Mouse (Mus musculus) kidney, adult 8-10 months (tissue): ENCODE measurements around the gene C130074G19Rik.
A peak's percentile ranks its signal among the peaks of the same experiment; 100 is the strongest.

Experiments used
- DNase-seq, 2 experiments: peaks; one replicate each; pipeline ENCODE4 v3.0.0; 2022

C130074G19Rik gene

DNA sequence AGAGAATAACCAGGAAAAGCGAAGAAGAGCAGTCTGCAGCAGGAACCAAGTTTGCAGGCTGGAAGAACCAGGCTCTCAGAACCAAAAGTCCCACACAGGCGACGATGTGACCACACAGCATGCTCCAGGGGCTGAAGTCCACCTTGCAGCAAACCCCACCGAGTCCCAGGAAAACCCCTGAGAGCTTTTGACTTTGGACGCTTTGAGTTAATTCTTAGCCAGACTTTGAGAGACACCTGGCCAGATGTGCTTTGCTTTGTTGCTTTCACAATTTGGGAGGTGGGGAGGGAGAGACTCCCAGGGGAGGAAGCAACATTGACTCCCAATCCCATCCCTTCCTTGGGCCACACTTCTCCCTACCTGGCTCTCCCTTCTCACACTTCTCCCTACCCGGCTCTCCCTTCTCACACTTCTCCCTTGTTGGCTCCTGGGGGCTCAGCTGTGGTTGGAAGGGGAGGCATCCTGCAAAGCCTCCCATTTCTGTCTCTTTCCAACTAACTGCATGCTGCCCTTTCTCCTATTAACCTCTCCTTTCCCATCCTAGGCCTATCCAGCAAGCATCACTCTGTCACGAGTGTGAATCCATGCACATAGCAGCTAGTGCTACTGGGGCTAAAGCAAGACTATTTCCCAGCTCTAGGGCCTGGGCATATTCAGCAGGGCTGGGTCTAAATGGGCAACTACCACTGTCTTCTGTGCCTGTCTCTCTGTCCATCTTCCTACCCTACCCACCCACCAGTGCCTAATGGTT, 10.8 kb downstream of the C130074G19Rik start:
- DNase-seq, result peak; percentile 83 to 84

DNA sequence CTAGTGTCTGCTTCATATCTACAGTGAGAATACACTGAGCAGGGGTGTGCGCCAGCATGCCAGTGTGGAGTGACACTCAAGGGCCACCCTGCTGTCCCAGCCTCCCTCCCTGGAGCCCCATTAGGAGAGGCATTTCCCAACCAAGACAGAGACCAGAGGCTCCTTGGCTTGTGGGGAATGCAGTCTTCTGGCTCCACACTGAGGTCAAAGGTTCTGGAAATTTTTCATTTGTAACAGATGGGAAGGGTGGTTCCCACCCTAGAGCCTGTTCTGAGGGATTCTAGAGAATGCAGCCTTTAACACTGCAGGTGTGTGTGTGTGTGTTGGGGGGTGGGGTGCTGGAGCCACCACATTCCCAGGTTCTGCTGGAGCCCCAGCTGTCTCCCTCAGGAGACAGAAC, 11.5 kb downstream of the C130074G19Rik start:
- DNase-seq, result peak; percentile 61 to 74

DNA sequence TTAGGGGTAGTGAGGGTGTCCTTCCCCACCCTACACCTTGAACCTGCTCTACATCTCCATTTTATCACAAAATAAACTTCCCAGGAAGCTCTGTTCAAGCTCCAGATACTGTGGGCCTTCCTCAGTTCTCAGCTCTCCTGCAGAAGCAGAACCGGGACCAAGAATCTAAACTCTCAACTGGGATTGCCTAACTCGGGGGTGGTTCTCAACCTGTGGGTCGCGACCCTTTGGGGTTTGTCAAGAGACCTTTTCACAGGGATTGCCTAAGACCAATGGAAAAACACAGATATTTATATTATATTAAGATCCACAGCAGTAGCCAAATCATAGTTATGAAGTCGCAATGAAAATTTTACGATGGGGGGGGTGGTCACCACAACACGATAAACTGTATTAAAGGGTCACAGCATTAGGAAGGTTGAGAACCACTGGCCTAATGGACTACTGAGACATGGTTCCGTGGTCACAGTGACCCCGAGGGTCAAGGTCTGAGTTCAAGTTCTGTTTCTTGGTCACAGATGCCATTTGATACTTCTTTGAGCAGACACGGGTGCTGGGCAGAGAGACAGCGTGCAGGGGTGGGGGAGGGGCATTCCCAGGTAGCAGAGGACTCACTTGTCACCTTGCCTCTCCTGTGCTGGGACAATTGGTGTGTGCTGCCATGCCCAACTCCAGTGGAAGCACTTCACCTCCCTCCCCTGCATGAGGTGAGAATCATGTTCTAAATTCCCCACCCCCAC, 12.2 kb downstream of the C130074G19Rik start:
- no peak for DNase-seq

DNA sequence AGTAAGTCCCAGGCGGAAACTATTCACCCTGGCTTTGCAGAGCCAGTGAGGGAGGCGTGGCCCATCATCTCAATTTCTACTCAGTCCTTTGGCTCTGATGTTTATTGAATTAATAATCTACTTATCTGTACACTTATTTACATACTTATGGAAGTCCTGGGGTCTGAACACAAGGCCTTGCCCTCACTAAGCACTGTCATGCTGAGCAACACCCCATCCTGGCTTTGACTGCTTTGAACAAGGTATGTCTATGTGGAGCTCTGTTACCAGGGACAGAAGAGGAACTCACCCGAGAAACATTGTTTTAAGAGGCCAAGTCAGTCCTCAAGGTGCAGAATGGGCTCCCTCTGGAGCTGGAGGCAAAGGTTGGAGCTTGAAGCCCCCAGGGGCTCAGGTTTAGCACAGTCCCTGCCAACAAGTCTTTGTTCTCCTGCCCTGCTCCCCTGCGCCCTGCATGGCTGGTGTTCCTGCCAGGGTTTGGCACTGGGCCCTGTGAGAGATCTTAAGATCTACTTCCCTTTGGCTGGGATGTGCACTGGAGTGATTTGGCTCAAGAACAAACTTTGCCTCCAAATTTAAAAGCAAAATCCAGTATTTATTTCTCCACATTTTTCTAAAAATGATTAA, 13.0 kb downstream of the C130074G19Rik start:
- peak; percentile 87 to 90 for DNase-seq

DNA sequence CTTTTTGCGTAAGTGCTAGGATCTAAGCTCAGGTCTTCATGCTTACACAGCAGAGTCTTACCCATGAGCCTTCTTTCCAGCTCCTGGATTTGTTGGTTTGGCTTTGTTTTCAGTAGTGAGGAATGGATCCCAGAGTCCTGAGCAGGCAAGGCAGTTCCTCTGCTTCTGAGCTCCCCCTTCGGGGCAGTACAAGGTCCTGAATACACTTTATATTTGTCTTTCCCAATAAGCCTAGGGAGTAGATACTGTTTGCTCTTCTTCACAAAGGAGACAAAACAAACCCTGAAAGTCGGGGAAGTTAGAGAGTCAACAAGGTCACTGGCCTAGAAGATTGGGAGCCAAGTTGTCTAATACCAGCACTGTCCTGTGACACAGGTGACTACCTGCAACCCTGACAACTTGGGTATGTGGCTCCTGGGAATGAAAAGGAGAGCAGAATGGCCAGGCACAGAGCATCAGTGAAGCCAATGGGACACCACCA, 15.3 kb downstream of the C130074G19Rik start:
- no peak for DNase-seq

DNA sequence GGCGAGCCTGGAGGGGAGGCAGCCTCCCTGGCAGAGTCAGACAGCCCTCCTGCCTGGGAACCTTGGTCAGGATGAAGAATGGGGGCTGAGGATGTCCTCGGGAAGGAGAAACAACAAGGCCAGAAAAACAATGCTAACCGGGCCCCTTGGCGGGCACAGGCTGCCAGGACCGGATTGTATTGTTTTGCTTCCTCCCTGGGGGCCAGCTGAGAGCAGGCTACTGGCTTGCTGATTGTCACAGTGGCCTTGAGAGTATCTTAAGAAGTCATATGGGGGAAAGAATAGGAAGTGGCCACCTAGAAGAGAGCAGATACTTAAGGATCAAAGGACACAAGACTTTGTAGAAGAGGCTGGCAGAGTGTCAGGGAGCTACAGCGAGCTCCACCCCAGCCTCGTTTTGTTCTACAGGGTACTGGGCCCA, 18.6 kb downstream of the C130074G19Rik start:
- no peak for DNase-seq

DNA sequence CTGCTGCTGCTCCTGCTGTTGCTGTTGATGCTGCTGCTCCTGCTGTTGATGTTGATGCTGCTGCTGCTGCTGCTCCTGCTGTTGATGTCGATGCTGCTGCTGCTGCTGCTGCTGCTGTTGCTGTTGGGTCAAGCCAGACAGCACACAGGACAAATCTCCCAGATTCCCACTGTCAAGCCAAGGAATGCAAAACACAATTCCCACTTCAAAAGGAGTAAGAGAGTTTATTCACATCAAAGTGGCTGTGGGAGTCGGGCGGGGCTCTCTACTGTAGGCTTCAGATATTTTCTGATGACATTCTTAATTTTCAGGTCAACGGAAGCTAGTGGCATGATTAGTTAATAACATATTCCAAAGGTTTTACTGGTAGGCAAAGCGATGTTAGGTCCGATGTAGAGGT, 20.4 kb downstream of the C130074G19Rik start:
- no peak for DNase-seq

DNA sequence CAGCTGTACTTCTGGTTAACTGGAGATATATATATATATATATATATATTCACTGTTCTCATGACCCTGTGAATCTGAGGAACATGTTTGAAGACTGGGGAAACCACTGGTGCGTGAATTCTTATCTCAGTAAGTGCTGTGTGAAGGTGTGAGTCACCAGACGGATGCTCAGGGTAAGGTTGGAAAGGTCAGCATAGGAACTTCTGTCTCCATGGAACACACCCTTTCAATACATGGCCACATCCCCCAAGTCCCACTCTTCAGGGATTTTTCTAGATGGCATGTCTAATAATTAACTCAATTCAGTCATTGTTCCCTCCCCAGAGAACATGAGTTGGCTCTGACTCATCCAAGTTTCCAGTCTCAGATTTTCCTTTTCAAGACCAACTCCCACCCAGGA, 21.5 kb downstream of the C130074G19Rik start:
- DNase-seq, result no peak

DNA sequence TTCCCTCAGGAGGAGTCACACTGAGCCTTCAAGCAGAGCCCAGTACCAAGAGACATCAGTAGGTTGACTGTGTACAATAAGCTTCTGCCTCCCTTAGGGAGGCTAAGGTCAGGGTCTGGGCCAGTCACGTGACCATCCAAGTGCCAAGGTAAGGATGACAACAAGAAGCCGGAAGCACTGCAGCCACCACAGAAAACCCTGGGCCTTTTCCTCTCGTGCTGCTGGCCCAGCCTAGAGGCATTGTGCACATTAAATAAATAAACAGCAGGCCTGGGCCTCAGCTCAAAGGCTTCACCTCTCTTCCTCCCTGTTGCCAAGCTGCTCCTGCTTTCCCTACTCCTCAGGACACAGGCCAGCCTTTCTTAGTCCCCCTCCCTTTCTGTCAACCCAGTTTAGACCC, 22.7 kb downstream of the C130074G19Rik start:
- DNase-seq, result no peak

DNA sequence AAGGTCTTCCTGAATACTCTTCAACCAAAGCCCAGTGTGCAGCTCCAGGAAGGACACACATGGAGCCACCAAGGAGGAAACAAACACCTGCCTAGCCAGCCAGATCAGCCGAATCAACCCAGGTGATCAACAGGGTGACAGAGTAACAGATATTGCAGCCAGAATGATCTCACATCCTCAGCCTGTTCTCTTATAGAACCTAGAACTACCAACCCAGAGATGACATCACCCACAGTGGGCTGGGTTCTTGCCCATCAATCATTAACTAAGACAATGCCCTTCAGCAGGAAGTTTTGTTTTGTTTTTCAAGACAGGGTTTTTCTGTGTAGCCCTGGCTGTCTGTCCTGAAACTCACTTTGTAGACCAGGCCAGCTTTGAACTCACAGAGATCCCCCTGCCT, 24.8 kb downstream of the C130074G19Rik start:
- peak in 1 of 2 experiments; percentile 65 for DNase-seq

DNA sequence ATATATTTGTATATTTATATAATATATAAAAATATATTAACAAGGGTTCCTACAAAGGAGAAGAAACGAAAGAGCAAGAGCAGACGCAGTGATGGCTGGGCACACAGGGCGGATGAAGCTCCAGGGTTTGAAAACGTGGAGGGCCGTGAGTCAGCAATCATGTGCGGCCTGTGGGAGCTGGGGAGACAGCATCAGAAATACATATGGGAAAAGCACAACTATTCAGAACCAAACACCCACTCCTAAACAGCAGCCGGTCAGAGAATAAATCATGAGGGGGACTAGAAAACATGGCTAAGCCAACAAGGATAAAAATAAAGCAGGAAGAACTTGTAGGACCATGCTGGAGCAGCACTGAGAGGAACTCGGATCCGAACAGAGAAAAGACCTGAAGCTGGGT, 25.8 kb downstream of the C130074G19Rik start:
- no peak for DNase-seq

DNA sequence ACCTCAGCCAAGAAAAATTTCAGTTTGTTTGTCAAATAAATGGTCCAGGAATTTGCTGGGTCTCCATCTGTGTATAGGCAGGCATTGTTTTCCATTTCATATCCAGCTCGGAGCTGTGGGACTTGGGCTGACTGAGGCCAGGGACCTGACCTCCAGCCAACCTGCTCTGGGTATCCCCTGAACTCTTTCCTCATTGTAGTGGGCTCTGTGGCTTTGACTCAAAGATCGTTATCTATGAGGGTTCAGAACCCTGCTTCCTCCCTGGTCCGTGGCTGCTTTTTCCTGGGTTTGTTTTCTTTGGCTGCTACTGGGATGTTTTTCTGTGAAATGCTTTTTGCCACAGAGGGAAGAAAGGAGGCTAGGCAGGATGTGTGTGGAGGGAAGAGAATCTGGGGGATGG, 29.1 kb downstream of the C130074G19Rik start:
- DNase-seq, result no peak

DNA sequence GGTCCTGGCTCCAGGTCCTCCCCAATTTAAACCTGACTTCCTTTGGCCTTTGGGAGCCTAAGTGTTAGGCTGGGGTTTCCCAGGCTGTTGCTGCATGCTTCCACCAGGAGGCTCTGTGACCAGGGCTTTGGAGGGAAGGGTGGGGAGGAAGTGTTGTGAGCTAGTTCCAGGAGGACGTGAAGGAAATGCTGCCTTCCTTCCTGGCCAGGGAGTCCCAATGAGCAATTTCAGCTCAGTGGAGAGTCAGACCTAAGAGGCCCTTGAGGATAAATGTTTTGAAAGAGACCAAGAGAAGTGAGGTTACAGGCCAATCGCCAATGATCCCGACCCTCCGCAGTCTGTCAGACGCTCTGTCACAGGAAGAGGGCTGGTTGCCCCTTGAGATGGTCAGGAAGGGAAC, 29.7 kb downstream of the C130074G19Rik start:
- peak; percentile 78 to 80 for DNase-seq

DNA sequence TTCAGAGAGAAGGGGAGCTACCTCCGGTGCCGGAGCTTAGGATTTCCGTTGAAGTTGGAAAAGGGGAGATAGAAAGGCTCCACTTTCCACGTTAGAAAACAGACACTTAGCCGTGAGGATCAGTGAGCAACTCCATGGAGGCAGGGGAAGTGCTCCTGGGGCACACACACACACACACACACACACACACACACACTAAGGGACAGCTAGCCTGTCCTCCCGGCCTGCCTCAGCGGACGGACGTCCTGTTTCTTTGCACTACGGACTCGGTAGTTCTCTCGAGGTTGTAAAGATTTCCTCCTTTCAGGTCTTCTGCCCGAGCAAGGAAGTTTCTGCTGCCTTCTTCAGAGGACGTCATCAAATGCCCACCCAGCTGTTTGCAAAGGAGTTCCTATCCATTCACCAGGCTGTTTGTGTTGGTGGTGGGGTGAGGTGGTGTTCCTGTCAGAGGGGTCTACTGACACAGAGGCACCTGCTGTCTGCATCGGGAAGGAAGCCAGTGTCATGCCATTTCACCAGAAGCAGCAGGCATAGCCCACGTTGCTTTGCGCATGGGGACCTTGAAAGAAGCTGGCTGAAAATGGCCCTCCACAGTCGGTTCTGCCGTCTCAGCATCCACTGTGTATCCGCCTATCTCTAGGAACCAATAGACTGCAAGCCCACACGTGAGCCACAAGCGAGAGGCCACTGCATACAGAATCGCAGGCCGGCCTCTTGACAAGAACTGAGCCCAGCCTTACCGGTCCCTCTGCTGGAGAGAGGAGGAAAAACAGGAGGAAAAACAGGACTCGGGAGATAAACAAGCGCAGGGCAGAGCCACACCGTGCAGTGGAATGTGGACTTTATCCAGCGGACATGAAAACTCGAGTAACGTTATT, 31.0 kb downstream of the C130074G19Rik start:
- DNase-seq, result peak; percentile 96 to 98

DNA sequence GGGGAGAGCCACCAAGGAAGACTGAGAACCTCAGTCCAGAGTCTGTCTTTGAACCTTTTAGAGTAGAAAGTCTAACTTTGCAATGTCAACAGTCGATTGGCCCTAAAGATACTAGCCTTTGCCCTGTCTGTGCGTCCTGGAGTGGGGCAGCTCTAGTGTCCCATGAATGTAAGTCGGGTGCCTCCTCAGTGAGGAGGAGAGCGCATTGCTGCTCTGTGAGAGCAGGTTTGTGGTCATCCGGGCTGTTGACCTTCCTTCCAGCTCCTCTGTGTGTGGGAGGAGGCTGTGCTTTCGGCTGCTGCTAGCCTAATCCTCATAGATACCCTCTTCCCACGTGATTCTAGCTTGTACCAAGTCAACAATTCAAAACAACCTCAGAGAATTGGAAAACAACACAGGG, 31.9 kb downstream of the C130074G19Rik start:
- peak; percentile 67 to 75 for DNase-seq

DNA sequence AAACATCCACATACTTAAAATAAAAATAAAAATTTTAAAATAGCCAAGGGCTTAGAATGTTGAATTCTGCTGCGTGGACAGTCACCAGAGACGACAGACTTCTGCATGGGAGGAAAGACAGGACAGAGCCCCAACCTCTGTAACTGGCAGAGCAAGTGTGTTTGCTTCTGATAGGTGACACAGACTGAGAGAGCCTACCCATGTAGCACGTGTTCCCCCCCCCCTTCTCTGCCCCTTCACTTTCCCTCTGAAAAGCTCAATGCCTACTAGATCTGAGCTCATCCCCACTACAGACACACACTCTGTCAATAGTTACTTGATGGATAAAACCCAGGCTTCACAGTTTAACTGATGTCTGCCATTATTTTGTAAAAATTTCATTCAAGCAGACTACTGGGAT, 36.0 kb downstream of the C130074G19Rik start:
- DNase-seq, result no peak

DNA sequence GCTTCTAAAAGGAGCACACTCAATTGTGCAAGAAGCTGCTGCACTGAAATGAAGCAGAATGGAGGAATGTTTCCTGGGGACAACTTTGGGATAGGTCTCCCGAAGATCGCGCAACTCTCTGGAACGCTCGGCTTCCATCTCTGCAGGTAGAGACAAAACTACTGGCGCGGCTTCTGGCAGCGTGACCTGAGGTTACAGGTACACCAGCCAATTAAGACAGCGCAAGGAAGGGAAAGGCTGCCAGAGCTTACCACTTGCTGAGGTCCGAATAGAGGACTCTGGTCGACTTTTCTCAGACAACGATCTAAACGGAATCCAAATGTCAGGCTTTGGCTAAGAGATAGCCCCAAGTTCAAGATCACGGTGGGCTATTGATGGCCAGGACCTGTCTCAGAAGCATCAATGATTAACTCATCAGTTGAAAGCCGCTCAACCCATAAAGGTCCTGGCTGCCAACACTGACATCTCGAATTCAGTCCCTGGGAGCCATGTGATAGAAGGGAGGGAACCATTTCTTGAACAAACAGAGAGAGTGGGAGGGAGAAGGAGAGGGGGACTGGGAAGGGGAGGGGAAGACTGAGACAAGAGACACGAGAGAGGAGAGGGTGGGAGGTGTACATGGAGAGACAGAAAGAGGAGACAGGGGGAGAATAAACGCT, 36.8 kb downstream of the C130074G19Rik start, which contains the start of gene Marc2:
Gene Marc2, minus strand, starts transcription at position 360 of the 659 bp plus-strand sequence.
- peak; percentile 69 to 72 for DNase-seq

DNA sequence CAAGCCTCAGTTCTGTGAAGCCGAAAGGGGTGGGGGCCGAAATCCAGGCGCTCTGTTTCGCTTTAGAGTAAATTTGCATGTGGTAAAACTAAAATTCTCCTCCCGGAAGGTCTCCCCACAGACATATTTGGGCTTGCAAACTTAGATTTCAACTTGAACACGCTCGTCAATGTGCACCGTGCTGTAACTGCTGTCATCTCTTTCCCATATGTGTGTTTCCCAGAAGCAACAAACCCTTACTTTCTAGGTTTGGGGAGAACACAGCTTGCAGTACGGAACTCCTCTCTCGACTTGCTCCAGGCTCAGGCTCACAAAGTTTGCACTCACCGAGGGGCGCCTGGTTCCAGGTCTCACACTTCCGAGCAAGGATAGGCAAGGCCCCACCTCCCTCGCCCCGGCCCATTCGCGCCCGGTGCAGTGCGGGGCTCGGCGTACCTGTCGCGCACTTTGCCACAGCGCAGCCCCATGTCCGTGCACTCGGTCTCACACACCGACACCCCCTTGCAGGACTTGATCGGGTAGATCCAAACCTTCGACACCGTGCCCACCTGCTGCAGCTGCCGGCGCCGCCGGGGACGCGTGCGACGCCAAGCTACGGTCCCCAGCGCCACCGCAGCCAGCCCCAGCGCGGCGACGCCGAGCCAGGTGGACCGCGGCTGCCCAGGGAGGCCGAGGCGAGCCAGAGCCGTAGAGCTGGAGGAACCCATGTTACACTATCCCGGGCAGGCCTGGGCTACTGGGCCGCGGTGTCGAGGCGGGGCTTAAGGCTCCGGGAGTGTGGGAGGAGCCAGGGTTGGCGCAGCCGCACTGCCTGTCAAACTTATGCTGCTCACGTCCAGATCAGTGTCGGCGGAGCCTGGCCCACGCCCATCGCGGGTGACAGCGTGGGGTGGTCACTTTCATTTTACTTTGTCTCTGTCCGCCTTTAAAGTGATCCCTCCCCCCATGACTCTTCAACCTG, 37.6 kb downstream of the C130074G19Rik start:
- DNase-seq, result peak; percentile 89 to 92

DNA sequence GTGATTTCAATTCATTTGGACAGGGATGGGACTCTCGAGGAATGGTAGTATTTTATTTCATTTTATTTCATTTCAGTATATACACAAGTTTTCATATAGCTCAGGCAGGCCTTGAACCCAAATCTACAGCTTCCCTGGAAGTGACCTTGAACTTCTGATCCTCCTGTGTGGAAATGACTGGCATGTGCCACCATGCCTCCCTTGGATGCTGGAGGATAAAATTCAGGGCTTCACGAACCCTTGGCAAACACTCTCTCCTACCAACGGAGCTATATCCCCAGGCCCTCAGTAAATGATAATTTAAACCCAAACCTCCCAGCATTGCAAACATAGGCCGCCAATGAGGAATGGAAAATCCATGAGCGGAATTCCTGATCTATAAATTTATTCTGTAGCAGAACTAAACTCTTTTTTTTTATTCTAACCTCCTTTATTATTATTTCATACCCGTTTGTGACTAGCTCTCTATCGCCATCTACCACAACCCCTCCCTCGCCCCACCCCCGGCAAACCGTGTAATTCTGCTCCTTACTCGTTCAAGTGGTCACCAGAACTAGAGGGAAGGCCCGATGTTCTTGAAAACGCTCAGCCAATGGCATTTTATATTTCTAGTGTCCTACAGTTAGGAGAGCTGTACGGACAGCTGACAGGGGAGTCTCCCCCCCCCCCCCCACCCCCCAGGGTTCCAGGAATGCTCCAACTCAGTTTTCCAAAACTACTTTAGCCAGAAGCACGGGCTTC, 38.5 kb downstream of the C130074G19Rik start:
- DNase-seq, result peak in 1 of 2 experiments; percentile 54

DNA sequence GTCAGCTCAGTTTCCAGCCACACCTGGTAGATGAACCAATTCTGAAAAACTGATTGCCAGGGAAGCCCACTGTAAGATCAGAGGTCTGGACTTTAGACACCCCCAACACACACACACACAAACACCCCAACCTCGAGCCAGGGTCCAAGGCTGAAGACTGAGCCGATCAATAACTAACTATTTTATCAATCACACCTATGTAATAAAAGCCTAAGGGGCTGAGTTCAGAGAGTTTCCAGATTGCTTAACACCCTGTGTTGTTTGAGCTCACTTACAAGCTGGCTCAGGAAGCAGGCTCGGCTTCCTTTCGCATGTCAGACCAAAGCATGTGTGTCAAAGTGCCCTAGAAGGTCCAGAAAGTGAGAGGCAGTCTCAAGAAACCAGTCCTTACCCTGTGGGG, 45.4 kb downstream of the C130074G19Rik start:
- DNase-seq, result no peak
